Comparison of ENCODE assay signal across 1 mouse cellular context in genomic region chr1:161968589-161969407, GRCm38 (mm10).
TF ChIP-seq lines count a peak whose summit lies in the region.

Gene Pigc (plus strand): TSS chr1:161969186.

TF ChIP-seq in CH12.LX, 34 proteins besides CTCF, POLR2A, EP300 and RAD21 (continued from another document):
- TF ChIP-seq TCF12 (IDR thresholded peaks at IDR 0.05; ENCODE audit: low read depth, low read length) (peak; percentile 91), ZC3H11A (IDR thresholded peaks at IDR 0.05; ENCODE audit: low read depth, low read length) (no peak; the same call in 1 of the 2 replicates), PAX5 (IDR thresholded peaks at IDR 0.05; ENCODE audit: low read length) (no peak), RCOR1 (conservative IDR thresholded peaks at IDR 0.05; ENCODE audit: low read depth, low read length) (peak; percentile 90), MYC (IDR thresholded peaks at IDR 0.05; ENCODE audit: low read depth, low read length) (peak; percentile 85), MEF2A (IDR thresholded peaks at IDR 0.05; ENCODE audit: borderline replicate concordance, low read depth, low read length) (peak; percentile 85), SMC3 (IDR thresholded peaks at IDR 0.05; ENCODE audit: low read depth, low read length) (peak; percentile 60), MAZ (IDR thresholded peaks at IDR 0.05; ENCODE audit: low read depth, low read length) (peak; percentile 92), GABPA (IDR thresholded peaks at IDR 0.05; ENCODE audit: insufficient replicate concordance, low read depth, low read length) (peak; percentile 38; the same call in 1 of the 2 replicates), NRF1 (IDR thresholded peaks at IDR 0.05; ENCODE audit: low read depth, low read length) (peak; percentile 30; the same call in 1 of the 2 replicates), SIN3A (IDR thresholded peaks at IDR 0.05; ENCODE audit: low read length) (peak; percentile 94), IRF4 (IDR thresholded peaks at IDR 0.05; ENCODE audit: low read depth, low read length) (peak; percentile 79), ZNF384 (IDR thresholded peaks at IDR 0.05; ENCODE audit: low read depth, low read length) (peak; percentile 86)
